Mouse (Mus musculus) adrenal gland, postnatal 14 days (tissue): ENCODE measurements at regions not wholly inside any gene's neighbourhood (a gene's known extent, or its start where the extent isn't known, plus 50 kb on each side); places are given as distances from the start of the nearest gene placed in this dataset.

Experiments
- DNase-seq: peaks from one replicate; pipeline ENCODE4 v3.0.0; 2021; ENCODE audit warnings: mixed read lengths

DNA sequence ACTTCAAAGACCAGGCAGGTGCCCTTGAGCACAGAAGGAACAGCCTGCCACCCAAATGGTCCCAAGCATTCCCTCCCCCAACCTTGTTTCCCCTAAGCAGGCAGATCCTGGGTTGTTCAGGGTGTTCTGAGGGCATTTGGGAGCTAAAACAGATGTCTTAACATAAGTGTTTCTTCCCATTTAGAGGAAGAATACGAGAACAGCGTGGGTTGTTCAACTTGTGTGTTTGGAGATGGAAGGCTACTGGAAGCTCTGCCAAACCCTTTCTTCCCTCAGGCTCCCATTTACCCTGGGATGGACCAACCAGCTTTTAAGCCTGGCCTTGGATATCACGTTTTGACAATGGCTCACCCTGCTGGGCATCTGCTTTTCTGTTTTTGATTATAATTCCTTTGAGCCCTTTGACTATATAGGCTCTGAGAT is 226.8 kb downstream of the Csl start:
- peak; percentile 32 for DNase-seq

DNA sequence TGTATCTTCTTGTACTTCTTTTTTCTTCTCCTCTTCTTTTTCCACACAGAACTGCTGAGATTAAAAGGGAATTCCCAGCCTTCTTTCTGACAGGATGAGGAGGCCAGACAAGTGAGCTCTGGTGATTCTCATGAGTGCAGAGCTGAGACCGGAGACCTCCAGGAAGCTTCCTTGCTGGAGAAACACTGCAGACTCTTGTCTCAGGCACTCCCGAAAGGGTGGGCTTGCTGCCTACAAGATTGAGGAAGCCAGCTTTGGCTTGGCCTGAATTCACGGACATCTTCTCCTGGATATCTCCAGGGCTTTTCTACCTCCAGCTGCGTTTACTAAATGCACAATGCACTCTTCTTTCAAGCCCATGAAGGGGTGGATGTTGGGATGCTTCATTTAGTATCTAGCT is 226.0 kb downstream of the Csl start:
- DNase-seq = no peak

- DNase-seq = no peak
Measured at GRCm38 (mm10) chr10:99534237-99534636, 225.2 kb downstream of the Csl start.

GRCm38 (mm10) chr10:99538639-99539038 is 220.8 kb downstream of the Csl start:
- no peak for DNase-seq

DNA sequence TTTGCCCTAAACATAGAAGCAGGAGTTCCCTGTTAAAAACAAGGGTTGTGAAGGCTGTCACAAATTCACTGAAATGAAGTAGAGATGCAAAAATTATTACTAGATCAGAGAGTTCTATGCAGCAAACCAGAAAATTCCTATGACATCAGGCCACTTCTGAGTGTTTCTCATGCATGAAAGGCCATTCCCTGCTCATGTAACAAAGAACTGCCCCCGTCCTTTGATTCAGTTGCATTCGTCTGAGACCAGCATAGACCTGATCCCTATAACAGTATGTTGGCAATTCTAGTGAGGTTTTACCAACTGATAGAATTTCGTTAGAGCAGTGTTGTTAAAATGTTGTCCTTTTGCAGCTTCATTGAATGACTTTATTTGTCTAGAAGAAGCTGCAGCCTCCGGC is 207.1 kb downstream of the Csl start:
- no peak for DNase-seq

- no peak for DNase-seq
Measured at GRCm38 (mm10) chr10:99552836-99553540, 206.5 kb downstream of the Csl start.

GRCm38 (mm10) chr10:99555021-99555420 is 204.4 kb downstream of the Csl start:
- no peak for DNase-seq

DNA sequence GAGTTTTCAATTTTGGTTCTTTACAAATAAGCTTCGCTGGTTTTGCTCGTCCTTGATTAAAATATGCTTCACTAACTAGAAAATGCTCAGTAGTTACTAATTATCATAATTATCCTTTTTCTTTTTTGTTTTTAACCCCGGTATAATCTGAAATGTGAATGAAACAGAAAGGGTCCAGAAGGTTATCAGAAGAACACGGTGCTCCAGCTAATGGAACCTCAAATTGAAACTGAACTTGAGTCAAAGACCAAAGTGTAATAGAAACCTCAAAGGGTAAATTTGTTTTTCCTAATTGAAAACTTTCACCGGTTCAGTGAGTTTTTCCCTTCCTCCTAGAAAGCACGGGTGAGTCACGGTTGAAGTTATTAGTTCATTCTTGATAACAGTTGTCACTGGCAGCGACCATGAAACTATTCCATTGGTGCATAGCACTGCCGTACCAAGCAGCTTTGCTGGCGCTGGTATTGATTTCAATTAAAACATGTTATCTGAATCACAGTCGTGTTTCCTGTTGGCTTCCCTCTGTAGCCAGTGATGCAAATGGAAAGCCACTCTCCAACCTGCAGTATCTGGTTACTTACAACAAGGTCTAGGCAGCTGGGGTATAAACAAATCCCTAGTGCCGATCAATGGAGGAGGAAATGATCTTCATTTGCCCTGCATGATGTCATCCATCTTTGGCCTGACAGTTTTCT is 203.7 kb downstream of the Csl start:
- peak; percentile 54 for DNase-seq

GRCm38 (mm10) chr10:99556353-99557036 is 203.0 kb downstream of the Csl start:
- DNase-seq = peak; percentile 37

GRCm38 (mm10) chr10:99558656-99559055 is 200.8 kb downstream of the Csl start:
- peak; percentile 27 for DNase-seq

DNA sequence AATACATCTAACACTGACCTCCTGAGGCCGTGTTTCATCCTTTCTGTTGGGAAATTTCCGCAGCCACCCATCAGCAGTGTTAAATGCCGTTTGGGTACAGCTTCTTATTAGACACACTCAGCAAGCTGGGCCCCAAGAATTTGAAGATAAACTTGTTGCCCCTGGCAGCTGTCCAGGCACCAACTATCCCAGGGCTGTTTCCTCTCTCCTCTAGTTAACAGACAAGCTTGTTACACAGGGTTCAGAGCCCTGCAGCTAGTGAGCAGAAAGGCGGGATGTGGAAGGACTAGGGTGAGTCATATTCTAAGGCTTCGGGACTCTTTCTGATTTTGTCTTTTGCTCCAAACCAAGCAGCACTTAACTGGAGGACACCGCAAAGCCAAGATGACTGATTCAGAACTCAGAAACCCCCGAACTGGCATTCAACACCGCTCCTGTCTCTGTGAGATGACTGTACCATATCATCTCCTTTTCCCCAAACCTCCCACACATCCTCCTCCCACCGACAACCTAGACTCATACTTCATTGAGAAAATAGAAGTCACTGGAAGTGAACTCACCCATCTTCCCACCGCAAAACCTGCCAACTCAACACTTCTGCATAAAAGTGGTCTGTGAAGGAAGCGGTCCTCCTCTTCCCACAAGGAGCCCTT is 198.2 kb downstream of the Csl start:
- DNase-seq = peak; percentile 30

GRCm38 (mm10) chr10:99564605-99565004 is 194.9 kb downstream of the Csl start:
- DNase-seq = no peak

GRCm38 (mm10) chr10:99568424-99568823 is 191.0 kb downstream of the Csl start:
- DNase-seq = peak; percentile 64

GRCm38 (mm10) chr10:99570190-99570589 is 189.3 kb downstream of the Csl start:
- no peak for DNase-seq

GRCm38 (mm10) chr10:99573997-99574396 is 185.5 kb downstream of the Csl start:
- DNase-seq = no peak

- DNase-seq = no peak
Measured at GRCm38 (mm10) chr10:99575294-99575693, 184.2 kb downstream of the Csl start.

DNA sequence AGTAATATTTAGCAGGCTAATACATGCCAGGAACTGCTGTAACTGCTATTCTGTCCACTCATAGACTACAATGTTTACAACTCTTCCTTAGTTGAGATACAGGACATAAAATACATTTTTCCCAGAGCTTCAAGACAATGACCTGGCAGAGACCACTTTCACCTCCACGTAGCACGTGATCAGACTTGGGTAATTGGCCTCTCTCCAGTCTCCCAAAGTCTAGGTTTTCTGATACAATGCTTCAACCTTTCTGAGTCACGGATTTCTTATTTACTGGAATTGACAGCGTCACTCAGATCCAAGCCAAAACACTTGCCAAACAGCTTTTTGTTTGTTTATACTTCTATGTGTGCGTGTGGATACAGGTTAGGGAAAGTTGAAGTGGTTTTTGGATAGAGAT is 183.2 kb downstream of the Csl start:
- no peak for DNase-seq

- DNase-seq = peak; percentile 79
Measured at GRCm38 (mm10) chr10:99577041-99577681, 182.3 kb downstream of the Csl start.

- no peak for DNase-seq
Measured at GRCm38 (mm10) chr10:99578366-99578765, 181.1 kb downstream of the Csl start.

- DNase-seq = no peak
Measured at GRCm38 (mm10) chr10:99580191-99580590, 179.3 kb downstream of the Csl start.

DNA sequence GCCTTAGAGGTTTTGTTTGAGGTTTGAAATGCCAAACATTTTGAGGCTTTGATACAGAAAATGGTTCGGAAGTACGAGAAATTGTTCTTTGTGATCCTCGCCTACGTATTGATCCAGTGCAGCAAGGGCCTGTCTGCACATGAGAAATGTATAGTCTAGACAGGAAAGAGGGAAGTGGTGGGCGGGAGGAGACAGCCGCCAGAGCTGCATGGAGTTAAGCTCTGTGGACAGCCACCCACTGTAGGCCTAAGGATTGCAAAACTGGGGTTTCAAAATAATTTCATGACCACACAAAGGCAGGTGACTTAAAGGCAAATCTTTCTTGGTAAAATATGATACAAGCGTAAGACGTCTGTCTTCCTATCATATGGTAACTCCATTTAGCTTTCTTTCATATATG is 178.4 kb downstream of the Csl start:
- DNase-seq = no peak

DNA sequence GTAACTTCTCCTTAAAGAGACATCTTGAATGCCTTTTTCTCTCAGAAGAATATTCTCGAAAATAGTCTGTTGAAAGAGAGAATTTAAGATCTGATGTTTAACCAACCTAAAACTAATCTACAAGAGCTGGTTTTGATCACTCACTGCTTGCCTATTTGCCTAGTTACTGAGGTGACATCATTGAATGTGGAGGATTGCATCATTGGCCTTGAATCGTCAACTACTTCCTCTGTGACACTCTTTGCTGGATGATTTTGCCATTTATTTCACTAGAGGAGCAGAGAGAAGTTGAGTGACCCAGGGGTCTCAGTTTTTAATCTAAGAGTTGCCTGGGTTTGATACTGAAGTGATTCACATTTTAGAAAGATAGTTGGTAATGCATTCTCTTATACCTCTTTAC is 174.6 kb downstream of the Csl start:
- DNase-seq = no peak
